Mouse (Mus musculus) hindbrain, embryonic 10.5 days (tissue): Measurements from ENCODE around the gene Slc35a1. TPM values are rescaled to one million over a fixed set of nuclear protein-coding genes. Genes with fewer than 3 reads are reported as not detected.

Experiments used
- DNase-seq: peaks from one replicate; pipeline ENCODE4 v3.0.0-alpha.2; 2017; ENCODE audit warnings: low spot score
- H3K27ac ChIP-seq: fragments of 300-500 bp; sonication (generic); 2 replicates; pipeline ENCODE4 v1.5.1; 2016; ENCODE audit warnings: mild to moderate bottlenecking, moderate library complexity
- H3K27me3 ChIP-seq: fragments of 300-500 bp; sonication (generic); 2 replicates; pipeline ENCODE4 v1.6.1; 2016; ENCODE audit warnings: mild to moderate bottlenecking; ENCODE audit not compliant: poor library complexity, insufficient read depth, severe bottlenecking
- H3K36me3 ChIP-seq: fragments of 300-500 bp; sonication (generic); 2 replicates; pipeline ENCODE4 v1.6.1; 2016; ENCODE audit warnings: mild to moderate bottlenecking, moderate library complexity
- H3K4me1 ChIP-seq: fragments of 300-500 bp; sonication (generic); replicated peaks from 2 replicates; pipeline ENCODE4 v1.6.1; 2016; ENCODE audit warnings: mild to moderate bottlenecking
- H3K4me3 ChIP-seq: fragments of 300-500 bp; sonication (generic); 2 replicates; pipeline ENCODE4 v1.5.1; 2016; ENCODE audit warnings: mild to moderate bottlenecking, moderate library complexity
- H3K9me3 ChIP-seq: fragments of 300-500 bp; sonication (generic); 2 replicates; pipeline ENCODE4 v1.6.1; 2016; ENCODE audit warnings: mild to moderate bottlenecking, moderate library complexity
- WGBS: fragments of 180-500 bp; shearing (Covaris S2); methylation state at CpG from one replicate; pipeline ENCODE4 v1.1.7; 2016; 5-methylcytosine and 5-hydroxymethylcytosine counted together
- polyA plus RNA-seq: library from polyadenylated mRNA; unstranded; fragments of >200 nt; fragmentation: Nextera tagmentation; extraction: Ambion mirVana; gene quantifications from 2 replicates; pipeline ENCODE4 v1.2.1, GENCODE M21; 2016

Gene Slc35a1
- polyA plus RNA-seq, 1 experiment from 2014 or later, result 59.4 TPM

GRCm38 (mm10) chr4:34702231-34702630, 15.0 kb upstream of the Slc35a1 start:
- H3K27ac ChIP-seq, result no peak overlapping the region
- 95% methylated on average over 11 of the region's 11 CpGs for WGBS
- H3K4me3 ChIP-seq, result no peak overlapping the region
- no peaks in the 10 kb centered on the region for H3K9me3 ChIP-seq
- H3K36me3 ChIP-seq, result no peaks in the 10 kb centered on the region
- H3K27me3 ChIP-seq, result no peaks in the 10 kb centered on the region
- no peaks in the 10 kb centered on the region for H3K4me1 ChIP-seq
- DNase-seq, result no peak

GRCm38 (mm10) chr4:34701528-34701927, 14.3 kb upstream of the Slc35a1 start:
- no peak overlapping the region for H3K4me3 ChIP-seq
- DNase-seq, result peak; percentile 68
- H3K27ac ChIP-seq, result no peak overlapping the region
- H3K27me3 ChIP-seq, result no peaks in the 10 kb centered on the region
- H3K36me3 ChIP-seq, result no peaks in the 10 kb centered on the region
- no peaks in the 10 kb centered on the region for H3K4me1 ChIP-seq
- 54% methylated on average over 5 of the region's 5 CpGs for WGBS
- H3K9me3 ChIP-seq, result no peaks in the 10 kb centered on the region

DNA sequence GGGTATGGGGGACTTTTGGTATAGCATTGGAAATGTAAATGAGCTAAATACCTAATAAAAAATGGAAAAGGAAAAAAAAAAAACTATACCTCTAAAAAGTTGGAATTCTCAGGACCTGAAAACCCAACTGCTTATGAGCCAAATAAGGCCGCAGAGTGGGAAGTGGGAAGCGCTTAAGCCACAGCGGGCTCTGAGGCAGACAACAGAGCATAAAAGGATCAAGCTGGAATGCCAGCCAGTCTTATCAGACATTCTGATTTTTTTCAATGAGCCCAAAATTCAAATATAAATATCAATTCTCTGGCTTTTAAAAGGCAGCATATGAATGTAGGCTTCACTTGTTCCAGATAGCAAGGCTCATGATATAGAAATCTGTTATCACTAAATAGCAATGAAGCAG, 783 bp upstream of the Slc35a1 start:
- 85% methylated on average over 3 of the region's 3 CpGs for whole genome bisulfite sequencing
- no peak for DNase-seq
- H3K36me3 ChIP-seq, result peaks cover 4% of the 10 kb centered on the region; the same call in 1 of the 2 replicates
- peaks cover 6% of the 10 kb centered on the region for H3K4me1 ChIP-seq
- 0 out of 2 replicates have a peak overlapping the region, but pooled peaks have one; percentile 1 for H3K4me3 ChIP-seq
- H3K27me3 ChIP-seq, result no peaks in the 10 kb centered on the region
- H3K9me3 ChIP-seq, result no peaks in the 10 kb centered on the region
- peak overlapping the region; percentile 64; the same call in 1 of the 2 replicates for H3K27ac ChIP-seq

DNA sequence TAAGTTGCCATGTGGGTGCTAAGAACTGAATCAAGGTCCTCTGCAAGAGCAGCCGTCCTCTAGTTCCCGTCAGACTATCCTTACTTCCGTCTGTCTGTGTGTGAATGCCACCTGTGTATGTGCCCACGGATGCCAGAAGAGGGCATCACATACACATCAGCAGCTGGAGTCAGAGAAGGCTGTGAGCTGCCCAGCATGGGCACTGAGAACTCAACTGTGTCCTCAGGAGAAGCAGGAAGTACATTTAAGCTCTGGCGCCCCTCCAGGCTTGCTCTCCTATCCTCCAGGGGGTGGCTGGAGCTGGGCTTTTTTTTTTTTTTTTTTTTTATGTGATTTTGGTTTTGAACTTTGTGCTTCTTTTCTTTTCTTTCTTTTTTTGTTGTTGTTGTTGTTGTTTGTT, 6.7 kb downstream of the Slc35a1 start:
- Histone ChIP-seq H3K4me1 (no peaks in the 10 kb centered on the region), H3K27me3 (no peaks in the 10 kb centered on the region), H3K36me3 (peaks cover 62% of the 10 kb centered on the region), H3K9me3 (no peaks in the 10 kb centered on the region), H3K27ac (no peak overlapping the region), H3K4me3 (no peak overlapping the region)
- DNase-seq, result no peak
- 89% methylated on average over 5 of the region's 5 CpGs for WGBS

- WGBS, result 94% methylated on average over 5 of the region's 5 CpGs
- H3K4me3 ChIP-seq, result no peak overlapping the region
- H3K4me1 ChIP-seq, result no peaks in the 10 kb centered on the region
- no peaks in the 10 kb centered on the region for H3K9me3 ChIP-seq
- peaks cover 66% of the 10 kb centered on the region for H3K36me3 ChIP-seq
- no peak for DNase-seq
- H3K27ac ChIP-seq, result no peak overlapping the region
- no peaks in the 10 kb centered on the region for H3K27me3 ChIP-seq
These were observed 13.5 kb downstream of the Slc35a1 start for GRCm38 (mm10) chr4:34673721-34674120.

- WGBS, result 97% methylated on average over 5 of the region's 5 CpGs
- Histone ChIP-seq H3K36me3 (peaks cover 74% of the 10 kb centered on the region), H3K27me3 (no peaks in the 10 kb centered on the region), H3K9me3 (no peaks in the 10 kb centered on the region), H3K27ac (no peak overlapping the region), H3K4me3 (no peak overlapping the region), H3K4me1 (no peaks in the 10 kb centered on the region)
- no peak for DNase-seq
These were observed 19.3 kb downstream of the Slc35a1 start for GRCm38 (mm10) chr4:34667923-34668322.

DNA sequence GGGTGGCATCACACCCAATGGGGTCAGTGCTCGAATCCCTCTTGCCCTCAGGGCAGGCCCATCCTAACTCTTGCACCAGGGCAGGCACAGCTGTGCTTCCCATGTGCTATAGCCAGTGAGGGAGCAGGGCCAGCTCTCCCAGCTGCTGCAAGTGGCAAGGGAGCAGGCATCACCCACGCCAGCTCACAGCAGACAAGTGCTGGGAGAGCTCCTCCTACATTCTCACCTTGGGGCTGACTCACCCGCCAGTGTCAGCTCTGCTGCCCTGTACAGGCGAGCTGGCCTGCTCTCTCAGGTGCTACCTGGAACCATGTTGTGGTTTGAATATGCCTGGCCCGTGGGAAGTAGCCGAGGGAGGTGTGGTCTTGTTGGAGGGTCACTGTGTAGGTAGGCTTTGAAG, 25.3 kb downstream of the Slc35a1 start:
- no peaks in the 10 kb centered on the region for H3K9me3 ChIP-seq
- no peak overlapping the region for H3K4me3 ChIP-seq
- no peak overlapping the region for H3K27ac ChIP-seq
- no peak for DNase-seq
- WGBS, result 86% methylated on average over 6 of the region's 6 CpGs
- H3K4me1 ChIP-seq, result no peaks in the 10 kb centered on the region
- H3K36me3 ChIP-seq, result peaks cover 94% of the 10 kb centered on the region
- no peaks in the 10 kb centered on the region for H3K27me3 ChIP-seq

DNA sequence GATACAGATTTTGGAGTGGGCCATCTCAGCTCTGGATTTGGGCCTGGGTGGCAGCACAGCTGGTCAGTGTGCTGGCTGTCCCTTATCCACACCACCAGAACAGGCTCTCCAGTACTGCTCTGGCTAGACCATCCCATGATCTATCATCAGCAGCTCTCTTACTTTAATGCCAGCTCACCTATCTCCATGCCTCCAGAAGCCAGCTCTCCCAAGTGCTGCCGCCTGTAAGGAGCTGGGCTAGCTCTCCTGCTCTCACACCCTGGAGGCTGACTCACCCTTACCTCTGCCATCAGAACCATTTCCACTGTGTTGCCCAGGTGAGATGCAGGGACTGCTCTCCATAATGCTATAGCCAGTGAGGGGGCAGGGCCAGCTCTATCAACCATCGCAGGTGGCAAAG, 25.7 kb downstream of the Slc35a1 start:
- H3K4me3 ChIP-seq, result no peak overlapping the region
- DNase-seq, result no peak
- H3K4me1 ChIP-seq, result no peaks in the 10 kb centered on the region
- H3K36me3 ChIP-seq, result peaks cover 94% of the 10 kb centered on the region
- H3K27me3 ChIP-seq, result no peaks in the 10 kb centered on the region
- H3K9me3 ChIP-seq, result no peaks in the 10 kb centered on the region
- H3K27ac ChIP-seq, result no peak overlapping the region
- 96% methylated on average over 2 of the region's 2 CpGs for WGBS

DNA sequence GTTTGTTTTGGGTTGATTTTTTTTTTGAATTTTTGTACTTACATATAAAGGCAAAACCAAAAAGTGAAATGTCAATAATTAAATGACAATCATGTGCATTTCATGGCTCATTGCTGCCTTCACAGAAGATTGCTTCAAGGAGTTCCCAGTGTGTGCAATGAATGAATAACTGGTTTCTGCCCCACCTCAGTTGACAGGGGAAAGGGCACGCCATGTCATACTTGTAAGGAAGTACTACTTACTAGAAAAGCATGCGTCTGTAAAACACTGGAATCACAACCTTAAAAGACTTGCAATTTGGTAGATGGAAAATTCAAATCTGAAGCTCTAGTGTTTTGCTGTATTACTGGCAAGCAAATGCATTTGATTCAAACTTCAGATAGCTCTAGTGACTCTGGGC, 28.2 kb downstream of the Slc35a1 start:
- no peaks in the 10 kb centered on the region for H3K27me3 ChIP-seq
- no peak overlapping the region for H3K4me3 ChIP-seq
- no peaks in the 10 kb centered on the region for H3K9me3 ChIP-seq
- no peak for DNase-seq
- 91% methylated on average over 2 of the region's 2 CpGs for WGBS
- no peak overlapping the region for H3K27ac ChIP-seq
- peaks cover 91% of the 10 kb centered on the region for H3K36me3 ChIP-seq
- H3K4me1 ChIP-seq, result no peaks in the 10 kb centered on the region

GRCm38 (mm10) chr4:34656101-34656500, 31.1 kb downstream of the Slc35a1 start:
- WGBS, result 96% methylated on average over 10 of the region's 10 CpGs

GRCm38 (mm10) chr4:34653179-34653578, 34.1 kb downstream of the Slc35a1 start:
- Histone ChIP-seq H3K27ac (no peak overlapping the region), H3K36me3 (peaks cover 70% of the 10 kb centered on the region), H3K4me3 (no peak overlapping the region), H3K4me1 (no peaks in the 10 kb centered on the region), H3K9me3 (no peaks in the 10 kb centered on the region), H3K27me3 (no peaks in the 10 kb centered on the region)
- no peak for DNase-seq
- 96% methylated on average over 7 of the region's 7 CpGs for WGBS

More at GRCm38 (mm10) chr4:34656101-34656500, 31.1 kb downstream of the Slc35a1 start:
- Histone ChIP-seq H3K4me3 (no peak overlapping the region), H3K9me3 (no peaks in the 10 kb centered on the region), H3K27me3 (no peaks in the 10 kb centered on the region), H3K4me1 (no peaks in the 10 kb centered on the region), H3K36me3 (peaks cover 88% of the 10 kb centered on the region), H3K27ac (no peak overlapping the region)
- DNase-seq, result no peak

DNA sequence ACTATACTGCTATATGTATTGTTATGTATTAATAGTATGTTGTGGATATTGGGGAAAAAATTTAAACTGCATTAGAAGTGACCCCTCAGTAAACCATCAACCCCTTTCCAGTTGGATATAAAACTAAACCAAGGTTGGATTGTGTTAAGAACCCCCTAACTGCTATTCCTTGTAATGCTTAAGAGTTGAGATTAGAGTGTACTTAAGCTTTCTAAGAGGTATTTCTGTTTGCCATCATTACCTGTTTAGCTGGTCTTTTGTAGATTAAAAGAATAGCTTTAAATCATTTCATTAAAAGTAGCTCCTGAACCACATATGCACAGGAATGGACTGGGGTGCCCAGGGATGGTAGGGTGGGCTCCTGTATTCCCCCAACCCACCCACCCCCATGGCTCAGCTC, 42.5 kb downstream of the Slc35a1 start:
- Histone ChIP-seq H3K27me3 (no peaks in the 10 kb centered on the region), H3K4me1 (no peaks in the 10 kb centered on the region), H3K9me3 (no peaks in the 10 kb centered on the region), H3K36me3 (peaks cover 63% of the 10 kb centered on the region), H3K27ac (no peak overlapping the region), H3K4me3 (no peak overlapping the region)
- DNase-seq, result no peak

GRCm38 (mm10) chr4:34640731-34641130, 46.5 kb downstream of the Slc35a1 start:
- 90% methylated on average over 3 of the region's 3 CpGs for WGBS
- no peaks in the 10 kb centered on the region for H3K27me3 ChIP-seq
- DNase-seq, result no peak

GRCm38 (mm10) chr4:34639745-34640364, 47.4 kb downstream of the Slc35a1 start:
- Histone ChIP-seq H3K27me3 (no peaks in the 10 kb centered on the region), H3K36me3 (peaks cover 36% of the 10 kb centered on the region), H3K9me3 (no peaks in the 10 kb centered on the region), H3K4me1 (no peaks in the 10 kb centered on the region), H3K4me3 (no peak overlapping the region), H3K27ac (no peak overlapping the region)
- no peak for DNase-seq
- 84% methylated on average over 5 of the region's 5 CpGs for WGBS

More at GRCm38 (mm10) chr4:34640731-34641130, 46.5 kb downstream of the Slc35a1 start:
- Histone ChIP-seq H3K9me3 (no peaks in the 10 kb centered on the region), H3K36me3 (peaks cover 36% of the 10 kb centered on the region), H3K4me1 (no peaks in the 10 kb centered on the region), H3K27ac (no peak overlapping the region), H3K4me3 (no peak overlapping the region)
